Mouse (Mus musculus) MEL (cell line): Measurements from ENCODE around the gene Hist1h2af. TPM values are rescaled to one million over a fixed set of nuclear protein-coding genes. Genes with fewer than 3 reads are reported as not detected.
"Not testable (repeated sequence)": the region's sequence is repeated elsewhere in the genome, so short reads cannot be mapped to it uniquely, and the experiment has no call there.

Experiments
- DNase-seq: peaks from one replicate; pipeline ENCODE4 v3.0.0; 2011; ENCODE audit warnings: low read depth, low spot score
- H3K27ac ChIP-seq: 2 replicates; pipeline ENCODE4 v1.5.1; 2012; ENCODE audit warnings: low read depth, mild to moderate bottlenecking, control low read depth, low read length, moderate library complexity; ENCODE audit not compliant: control insufficient read depth
- H3K27me3 ChIP-seq, 2 experiments: fragments of 150-350 bp in 1 of 2; sonication (generic) in 1 of 2; 2 replicates each; pipeline ENCODE4 v1.6.1; 2012; ENCODE audit warnings: low read length in 2 of 2, mild to moderate bottlenecking in 2 of 2, improper control_type of control experiment in 1 of 2, moderate library complexity in 1 of 2; ENCODE audit not compliant: insufficient read depth in 2 of 2, control insufficient read depth in 1 of 2
- H3K36me3 ChIP-seq, 2 experiments: 2 replicates each; pipeline ENCODE4 v1.6.1; 2012 to 2014; ENCODE audit warnings: low read length in 2 of 2, improper control_type of control experiment in 1 of 2, inconsistent platforms in 1 of 2, mild to moderate bottlenecking in 1 of 2; ENCODE audit not compliant: insufficient read depth in 2 of 2, control insufficient read depth in 1 of 2
- H3K4me1 ChIP-seq, 2 experiments: fragments of 150-350 bp in 1 of 2; sonication (generic) in 1 of 2; 2 replicates each; pipeline ENCODE4 v1.6.1; 2012; ENCODE audit warnings: low read length in 2 of 2, improper control_type of control experiment in 1 of 2, mild to moderate bottlenecking in 1 of 2; ENCODE audit not compliant: insufficient read depth in 2 of 2, control insufficient read depth in 1 of 2
- H3K4me3 ChIP-seq, 2 experiments: fragments of 150-350 bp in 1 of 2; sonication (generic) in 1 of 2; 2 replicates each; pipeline ENCODE4 v1.5.1; 2012; ENCODE audit warnings: low read depth in 2 of 2, low read length in 2 of 2, mild to moderate bottlenecking in 2 of 2, moderate library complexity in 2 of 2, control low read depth in 1 of 2, improper control_type of control experiment in 1 of 2; ENCODE audit not compliant: control insufficient read depth in 1 of 2, insufficient read depth in 1 of 2
- H3K79me2 ChIP-seq: 2 replicates; pipeline ENCODE4 v1.6.1; 2012; ENCODE audit warnings: mild to moderate bottlenecking, low read length, moderate library complexity; ENCODE audit not compliant: control insufficient read depth, poor library complexity, insufficient read depth
- H3K9ac ChIP-seq: 2 replicates; pipeline ENCODE4 v1.6.1; 2012; ENCODE audit warnings: low read depth, mild to moderate bottlenecking, control low read depth, low read length, moderate library complexity; ENCODE audit not compliant: control insufficient read depth, poor library complexity, severe bottlenecking
- H3K9me3 ChIP-seq: fragments of 150-350 bp; sonication (generic); replicated peaks from 2 replicates; pipeline ENCODE4 v1.6.1; 2012; ENCODE audit warnings: mild to moderate bottlenecking, low read length, improper control_type of control experiment, moderate library complexity; ENCODE audit not compliant: insufficient read depth
- BHLHE40 ChIP-seq: IDR thresholded peaks from 2 replicates; pipeline ENCODE4 v1.6.1; 2012; ENCODE audit warnings: low read depth, mild to moderate bottlenecking, inconsistent platforms, low read length, improper control_type of control experiment, borderline replicate concordance
- CHD2 ChIP-seq: IDR thresholded peaks from 2 replicates; pipeline ENCODE4 v1.6.1; 2011; ENCODE audit warnings: low read length, improper control_type of control experiment
- E2F4 ChIP-seq: IDR thresholded peaks from 2 replicates; pipeline ENCODE4 v1.6.1; 2011; ENCODE audit warnings: low read depth, low read length, improper control_type of control experiment, borderline replicate concordance
- EP300 ChIP-seq, 2 experiments: IDR thresholded peaks; 2 replicates each; pipeline ENCODE4 v1.6.1; 2011; ENCODE audit warnings: improper control_type of control experiment in 2 of 2, low read length in 2 of 2, low read depth in 1 of 2, mild to moderate bottlenecking in 1 of 2
- GABPA ChIP-seq: IDR thresholded peaks from 2 replicates; pipeline ENCODE4 v1.6.1; 2012; ENCODE audit warnings: low read depth, mild to moderate bottlenecking, inconsistent platforms, low read length, improper control_type of control experiment, moderate library complexity
- GATA1 ChIP-seq: IDR thresholded peaks from 2 replicates; pipeline ENCODE4 v1.6.1; 2011; ENCODE audit warnings: low read depth, low read length, improper control_type of control experiment
- HCFC1 ChIP-seq: IDR thresholded peaks from 2 replicates; pipeline ENCODE4 v1.6.1; 2012; ENCODE audit warnings: low read depth, mild to moderate bottlenecking, inconsistent platforms, low read length, improper control_type of control experiment, moderate library complexity
- JUND ChIP-seq: IDR thresholded peaks from 2 replicates; pipeline ENCODE4 v1.6.1; 2011; ENCODE audit warnings: low read depth, mild to moderate bottlenecking, improper control_type of control experiment, low read length
- MAZ ChIP-seq: IDR thresholded peaks from 2 replicates; pipeline ENCODE4 v1.6.1; 2012; ENCODE audit warnings: low read depth, mild to moderate bottlenecking, inconsistent platforms, low read length, improper control_type of control experiment
- MXI1 ChIP-seq: IDR thresholded peaks from 2 replicates; pipeline ENCODE4 v1.6.1; 2011; ENCODE audit warnings: mild to moderate bottlenecking, low read depth, low read length, improper control_type of control experiment
- MYB ChIP-seq: IDR thresholded peaks from 2 replicates; pipeline ENCODE4 v1.6.1; 2011; ENCODE audit warnings: mild to moderate bottlenecking, low read depth, low read length, improper control_type of control experiment
- NELFE ChIP-seq: IDR thresholded peaks from 2 replicates; pipeline ENCODE4 v1.6.1; 2011; ENCODE audit warnings: low read depth, low read length, improper control_type of control experiment
- POLR2A ChIP-seq, 2 experiments: IDR thresholded peaks; 2 replicates each; pipeline ENCODE4 v1.6.1; 2011 to 2012; ENCODE audit warnings: low read length in 2 of 2, mild to moderate bottlenecking in 2 of 2, control low read depth in 1 of 2, improper control_type of control experiment in 1 of 2, low read depth in 1 of 2, moderate library complexity in 1 of 2; ENCODE audit not compliant: control insufficient read depth in 1 of 2, insufficient read depth in 1 of 2, poor library complexity in 1 of 2
- POLR2AphosphoS5 ChIP-seq: IDR thresholded peaks from 2 replicates; pipeline ENCODE4 v1.6.1; 2012; ENCODE audit warnings: low read depth, borderline replicate concordance, mild to moderate bottlenecking, inconsistent platforms, low read length, moderate library complexity, mixed read lengths
- RCOR1 ChIP-seq: IDR thresholded peaks from 2 replicates; pipeline ENCODE4 v1.6.1; 2012; ENCODE audit warnings: low read depth, mild to moderate bottlenecking, inconsistent platforms, low read length, improper control_type of control experiment
- SIN3A ChIP-seq: IDR thresholded peaks from 2 replicates; pipeline ENCODE4 v1.6.1; 2012; ENCODE audit warnings: low read length, improper control_type of control experiment, inconsistent platforms
- SMC3 ChIP-seq: IDR thresholded peaks from 2 replicates; pipeline ENCODE4 v1.6.1; 2011; ENCODE audit warnings: low read depth, low read length, improper control_type of control experiment
- TBP ChIP-seq: IDR thresholded peaks from 2 replicates; pipeline ENCODE4 v1.8.0; 2011; ENCODE audit warnings: low read depth, low read length, improper control_type of control experiment
- UBTF ChIP-seq: IDR thresholded peaks from 2 replicates; pipeline ENCODE4 v1.6.1; 2012; ENCODE audit warnings: low read depth, mild to moderate bottlenecking, inconsistent platforms, low read length, improper control_type of control experiment, moderate library complexity, borderline replicate concordance; ENCODE audit not compliant: insufficient read depth
- USF2 ChIP-seq, 2 experiments: IDR thresholded peaks; 2 replicates each; pipeline ENCODE4 v1.6.1; 2011 to 2012; ENCODE audit warnings: improper control_type of control experiment in 2 of 2, low read length in 2 of 2, borderline replicate concordance in 1 of 2, inconsistent platforms in 1 of 2, low read depth in 1 of 2, mild to moderate bottlenecking in 1 of 2; ENCODE audit not compliant: insufficient read depth in 1 of 2
- ZC3H11A ChIP-seq: IDR thresholded peaks from 2 replicates; pipeline ENCODE4 v1.6.1; 2012; ENCODE audit warnings: low read depth, mild to moderate bottlenecking, inconsistent platforms, low read length, improper control_type of control experiment
- ZKSCAN1 ChIP-seq: IDR thresholded peaks from 2 replicates; pipeline ENCODE4 v1.6.1; 2012; ENCODE audit warnings: low read depth, mild to moderate bottlenecking, inconsistent platforms, low read length, improper control_type of control experiment, moderate library complexity
- ZMIZ1 ChIP-seq: IDR thresholded peaks from 2 replicates; pipeline ENCODE4 v1.6.1; 2012; ENCODE audit warnings: low read depth, mild to moderate bottlenecking, inconsistent platforms, low read length, improper control_type of control experiment, moderate library complexity
- polyA plus RNA-seq, 2 experiments: library from polyadenylated mRNA; stranded (reverse) in 1 of 2; unstranded in 1 of 2; fragments of >175 nt in 1 of 2; fragments of >200 nt in 1 of 2; gene quantifications; 2 replicates each; pipeline versions ENCODE4 v1.2.1 to v1.2.4; 2012; ENCODE audit warnings: low replicate concordance in 2 of 2, low read depth in 1 of 2; ENCODE audit not compliant: insufficient read length in 2 of 2, insufficient read depth in 1 of 2, missing spikeins in 1 of 2
- total RNA-seq: library from RNA; depleted of rRNA; stranded (reverse); fragments of 300-350 nt; gene quantifications from 2 replicates; pipeline ENCODE4 v1.2.3, GENCODE M21; 2012

Gene Hist1h2af
- total and polyA plus RNA-seq, 3 experiments: 64.3 to 939 TPM; not detected in 1

GRCm38 (mm10) chr13:23544787-23545120 is 11.0 kb downstream of the Hist1h2af start:
- H3K4me1 ChIP-seq: not testable (repeated sequence)
- peak overlapping the region in 1 of 2 experiments; percentile 50; a peak in 1 of 4 replicates for H3K4me3 ChIP-seq

GRCm38 (mm10) chr13:23546694-23547093 is 13.0 kb downstream of the Hist1h2af start:
- Histone ChIP-seq H3K27me3 (no peaks in the 10 kb centered on the region), H3K79me2 (no peaks in the 10 kb centered on the region; the same call in 1 of the 2 replicates), H3K9me3 (no peaks in the 10 kb centered on the region), H3K27ac (no peak overlapping the region), H3K36me3 (peaks cover 0 to 28% of the 10 kb centered on the region in 2 experiments; a peak in 2 of 4 replicates), H3K4me3 (no peak overlapping the region), H3K9ac (no peak overlapping the region), H3K4me1 (peaks cover 0 to 9% of the 10 kb centered on the region in 2 experiments; a peak in 2 of 4 replicates)
- TF ChIP-seq NELFE (no peak), GABPA (no peak), ZC3H11A (no peak), SIN3A (no peak), GATA1 (peak; percentile 62)
- no peak for DNase-seq

More at GRCm38 (mm10) chr13:23544787-23545120, 11.0 kb downstream of the Hist1h2af start:
- peak overlapping the region; percentile 75 for H3K9ac ChIP-seq
- H3K9me3 ChIP-seq, H3K79me2 ChIP-seq, H3K27me3 ChIP-seq: not testable (repeated sequence)
- peak; percentile 61 for DNase-seq
- H3K36me3 ChIP-seq: peaks cover 0 to 28% of the 10 kb centered on the region in 2 experiments; a peak in 2 of 4 replicates
- peak overlapping the region; percentile 91 for H3K27ac ChIP-seq
- TF ChIP-seq POLR2A (IDR thresholded peaks at IDR 0.05; ENCODE audit: control insufficient read depth in 1 of 2, insufficient read depth in 1 of 2, low read depth in 1 of 2, low read length in 2 of 2, poor library complexity in 1 of 2) (peak in 1 of 2 experiments; percentile 80; a peak in 2 of 4 replicates), UBTF (0 out of 2 replicates have a peak, but pooled peaks have one; percentile 66)

- Histone ChIP-seq H3K9ac (peak overlapping the region; percentile 87), H3K4me1 (peaks cover 0 to 16% of the 10 kb centered on the region in 2 experiments; a peak in 2 of 4 replicates), H3K4me3 (peak overlapping the region; percentile 0 to 44), H3K27me3 (no peaks in the 10 kb centered on the region), H3K79me2 (peaks cover 3% of the 10 kb centered on the region; the same call in 1 of the 2 replicates), H3K36me3 (peaks cover 0 to 49% of the 10 kb centered on the region in 2 experiments; a peak in 2 of 4 replicates), H3K27ac (peak overlapping the region; percentile 100), H3K9me3 (no peaks in the 10 kb centered on the region)
- TF ChIP-seq ZKSCAN1: no peak
- TF ChIP-seq NELFE: no peak
- TF ChIP-seq MXI1: no peak
- TF ChIP-seq HCFC1: no peak
- TF ChIP-seq MYB: no peak
- TF ChIP-seq SMC3: no peak
- no peak for TF ChIP-seq ZMIZ1
- no peak; the same call in 1 of the 2 replicates for TF ChIP-seq TBP
- no peak for TF ChIP-seq SIN3A
- TF ChIP-seq USF2 (IDR thresholded peaks at IDR 0.05; ENCODE audit: borderline replicate concordance in 1 of 2, insufficient read depth in 1 of 2, low read depth in 1 of 2, low read length in 2 of 2): no peak
- TF ChIP-seq E2F4: no peak
- TF ChIP-seq CHD2: no peak
- TF ChIP-seq EP300 (IDR thresholded peaks at IDR 0.05; ENCODE audit: low read depth in 1 of 2, low read length in 2 of 2): no peak
- no peak for TF ChIP-seq MAZ
- no peak for TF ChIP-seq ZC3H11A
- no peak; the same call in 1 of the 2 replicates for TF ChIP-seq POLR2AphosphoS5
- TF ChIP-seq BHLHE40: no peak
- TF ChIP-seq RCOR1: no peak
- TF ChIP-seq JUND: no peak
- DNase-seq: peak; percentile 86
Observed at GRCm38 (mm10) chr13:23550761-23551145, 17.0 kb downstream of the Hist1h2af start.
